Mouse (Mus musculus) CH12.LX (cell line): ENCODE data around the gene Acyp2. TPM values are rescaled to one million over a fixed set of nuclear protein-coding genes. Genes with fewer than 3 reads are reported as not detected.

Source experiments
- DNase-seq: peaks from one replicate; pipeline ENCODE4 v3.0.0-alpha.2; 2013; ENCODE audit errors: extremely low read depth
- H3K27ac ChIP-seq: 2 replicates; pipeline ENCODE4 v1.5.1; 2012; ENCODE audit warnings: low read depth, mild to moderate bottlenecking, control low read depth, moderate library complexity; ENCODE audit not compliant: insufficient read depth
- H3K27me3 ChIP-seq: replicated peaks from 2 replicates; pipeline ENCODE3; 2012; ENCODE audit warnings: inconsistent platforms
- H3K36me3 ChIP-seq, 2 experiments: replicated peaks in 1 of 2; 2 replicates each; pipeline versions ENCODE3 to v1.6.1; 2012; ENCODE audit warnings: inconsistent platforms in 1 of 2, low read length in 1 of 2, mild to moderate bottlenecking in 1 of 2, mixed read lengths in 1 of 2, moderate library complexity in 1 of 2; ENCODE audit not compliant: control insufficient read depth in 1 of 2, insufficient read depth in 1 of 2
- H3K4me1 ChIP-seq, 2 experiments: 2 replicates each; pipeline ENCODE4 v1.6.1; 2012; ENCODE audit warnings: inconsistent platforms in 1 of 2, moderate library complexity in 1 of 2; ENCODE audit not compliant: insufficient read depth in 2 of 2, control insufficient read depth in 1 of 2
- H3K4me2 ChIP-seq: 2 replicates; pipeline ENCODE4 v1.6.1; 2012; ENCODE audit warnings: low read depth, mild to moderate bottlenecking, control low read depth; ENCODE audit not compliant: poor library complexity, insufficient read depth, severe bottlenecking
- H3K4me3 ChIP-seq, 3 experiments: fragments of 150-350 bp in 1 of 3; sonication (generic) in 1 of 3; replicated peaks in 1 of 3; 2 replicates each; pipeline versions ENCODE3 to v1.5.1; 2011 to 2012; ENCODE audit warnings: low read depth in 2 of 3, low read length in 2 of 3, mild to moderate bottlenecking in 2 of 3, moderate library complexity in 2 of 3, control low read depth in 1 of 3, improper control_type of control experiment in 1 of 3, inconsistent platforms in 1 of 3, mixed read lengths in 1 of 3; ENCODE audit not compliant: poor library complexity in 1 of 3
- H3K79me2 ChIP-seq: replicated peaks from 2 replicates; pipeline ENCODE4 v1.6.1; 2012; ENCODE audit warnings: mild to moderate bottlenecking, moderate library complexity; ENCODE audit not compliant: control insufficient read depth, poor library complexity, insufficient read depth, severe bottlenecking; ENCODE audit errors: extremely low read depth
- H3K9ac ChIP-seq: 2 replicates; pipeline ENCODE4 v1.6.1; 2012; ENCODE audit warnings: low read depth, mild to moderate bottlenecking, control low read depth, moderate library complexity; ENCODE audit not compliant: insufficient read depth
- H3K9me3 ChIP-seq: replicated peaks from 2 replicates; pipeline ENCODE3; 2012; ENCODE audit warnings: low read length, inconsistent platforms, mixed read lengths
- BHLHE40 ChIP-seq: IDR thresholded peaks from 2 replicates; pipeline ENCODE4 v1.6.1; 2011; ENCODE audit warnings: mild to moderate bottlenecking, low read depth, low read length, improper control_type of control experiment
- CHD1 ChIP-seq: IDR thresholded peaks from 2 replicates; pipeline ENCODE4 v1.6.1; 2012; ENCODE audit warnings: low read depth, low read length, improper control_type of control experiment, inconsistent platforms
- ETS1 ChIP-seq: conservative IDR thresholded peaks from 2 replicates; pipeline ENCODE4 v1.6.1; 2012; ENCODE audit warnings: low read depth, mild to moderate bottlenecking, inconsistent platforms, low read length, improper control_type of control experiment, moderate library complexity
- HCFC1 ChIP-seq: IDR thresholded peaks from 2 replicates; pipeline ENCODE4 v1.6.1; 2012; ENCODE audit warnings: low read depth, mild to moderate bottlenecking, inconsistent platforms, low read length, improper control_type of control experiment
- JUND ChIP-seq: conservative IDR thresholded peaks from 2 replicates; pipeline ENCODE4 v1.6.1; 2011; ENCODE audit warnings: low read depth, low read length, improper control_type of control experiment
- KAT2A ChIP-seq: IDR thresholded peaks from 2 replicates; pipeline ENCODE4 v1.6.1; 2012; ENCODE audit warnings: low read length, improper control_type of control experiment, inconsistent platforms; ENCODE audit not compliant: insufficient replicate concordance
- MAFK ChIP-seq: IDR thresholded peaks from 2 replicates; pipeline ENCODE4 v1.6.1; 2011; ENCODE audit warnings: low read length, improper control_type of control experiment; ENCODE audit not compliant: insufficient replicate concordance
- MAX ChIP-seq: IDR thresholded peaks from 2 replicates; pipeline ENCODE4 v1.6.1; 2011; ENCODE audit warnings: low read length, improper control_type of control experiment
- MAZ ChIP-seq: IDR thresholded peaks from 2 replicates; pipeline ENCODE4 v1.6.1; 2012; ENCODE audit warnings: low read depth, mild to moderate bottlenecking, inconsistent platforms, low read length, improper control_type of control experiment, moderate library complexity
- MXI1 ChIP-seq: IDR thresholded peaks from 2 replicates; pipeline ENCODE4 v1.6.1; 2011; ENCODE audit warnings: mild to moderate bottlenecking, low read depth, low read length, improper control_type of control experiment
- NELFE ChIP-seq: IDR thresholded peaks from 2 replicates; pipeline ENCODE4 v1.6.1; 2011; ENCODE audit warnings: low read depth, low read length, improper control_type of control experiment
- RAD21 ChIP-seq: IDR thresholded peaks from 2 replicates; pipeline ENCODE4 v1.6.1; 2011; ENCODE audit warnings: low read depth, mild to moderate bottlenecking, low read length, improper control_type of control experiment, moderate library complexity
- SMC3 ChIP-seq: IDR thresholded peaks from 2 replicates; pipeline ENCODE4 v1.6.1; 2011; ENCODE audit warnings: low read depth, low read length, improper control_type of control experiment
- UBTF ChIP-seq: IDR thresholded peaks from 2 replicates; pipeline ENCODE4 v1.6.1; 2012; ENCODE audit warnings: low read depth, mild to moderate bottlenecking, inconsistent platforms, low read length, improper control_type of control experiment, moderate library complexity
- USF1 ChIP-seq: IDR thresholded peaks from 2 replicates; pipeline ENCODE4 v1.6.1; 2014; ENCODE audit warnings: low read depth, mild to moderate bottlenecking, inconsistent platforms, low read length, improper control_type of control experiment
- USF2 ChIP-seq: conservative IDR thresholded peaks from 2 replicates; pipeline ENCODE4 v1.6.1; 2011; ENCODE audit warnings: low read depth, low read length, improper control_type of control experiment
- ZC3H11A ChIP-seq: IDR thresholded peaks from 2 replicates; pipeline ENCODE4 v1.6.1; 2012; ENCODE audit warnings: low read depth, mild to moderate bottlenecking, inconsistent platforms, low read length, improper control_type of control experiment
- ZNF384 ChIP-seq: IDR thresholded peaks from 2 replicates; pipeline ENCODE4 v1.6.1; 2012; ENCODE audit warnings: low read depth, low read length, improper control_type of control experiment, inconsistent platforms
- dilution Hi-C: fragments of 300-500 bp; cut with MboI; formaldehyde crosslinking; loops from 2 replicates; pipeline ENCODE4 v1.14.3; 2020; ENCODE audit warnings: low sequenced_read_pairs; ENCODE audit not compliant: extremely low pct_unique_long_range_greater_than_20kb, extremely low pct_ligation_motif_present
- in situ Hi-C: fragments of 300-500 bp; cut with MboI; formaldehyde crosslinking; loops from 3 replicates; pipeline ENCODE4 v1.14.3; 2019; ENCODE audit warnings: low sequenced_read_pairs, low pct_ligation_motif_present, low pct_unique_long_range_greater_than_20kb, mixed read lengths
- polyA plus RNA-seq: library from polyadenylated mRNA; unstranded; fragments of >175 nt; gene quantifications from 2 replicates; pipeline ENCODE4 v1.2.1, GENCODE M21; 2012; ENCODE audit warnings: low read depth; ENCODE audit not compliant: insufficient read length
- total RNA-seq, 2 experiments: library from RNA; depleted of rRNA; stranded (reverse); fragments of 300-350 nt in 1 of 2; fragments of >200 nt in 1 of 2; gene quantifications; 2 replicates each; pipeline ENCODE4 v1.2.3; 2012 to 2014

Gene Acyp2
- total and polyA plus RNA-seq, 3 experiments: 0.17 to 3.1 (median 1.7) TPM

GRCm38 (mm10) chr11:30517133-30517532 lies 132.3 kb downstream of the Acyp2 start:
- dilution Hi-C loops (no loop called here), in situ Hi-C loops (no loop called here)
- DNase-seq: no peak

GRCm38 (mm10) chr11:30508178-30508577 lies 141.2 kb downstream of the Acyp2 start:
- Histone ChIP-seq H3K27me3 (no peaks in the 10 kb centered on the region), H3K36me3 (no peaks in the 10 kb centered on the region), H3K79me2 (no peaks in the 10 kb centered on the region), H3K4me1 (no peaks in the 10 kb centered on the region), H3K4me2 (no peak overlapping the region), H3K4me3 (no peak overlapping the region), H3K9ac (no peak overlapping the region), H3K9me3 (no peaks in the 10 kb centered on the region), H3K27ac (no peak overlapping the region)
- in situ Hi-C loops (no loop called here), dilution Hi-C loops (no loop called here)
- no peak for DNase-seq
- TF ChIP-seq ZC3H11A: no peak
- TF ChIP-seq SMC3: no peak
- no peak for TF ChIP-seq MXI1
- no peak for TF ChIP-seq ZNF384
- TF ChIP-seq CHD1: no peak
- TF ChIP-seq UBTF: no peak
- TF ChIP-seq KAT2A: no peak
- TF ChIP-seq MAZ: no peak
- no peak for TF ChIP-seq RAD21

More at GRCm38 (mm10) chr11:30517133-30517532, 132.3 kb downstream of the Acyp2 start:
- Histone ChIP-seq H3K27ac (no peak overlapping the region), H3K4me1 (no peaks in the 10 kb centered on the region), H3K79me2 (no peaks in the 10 kb centered on the region), H3K36me3 (no peaks in the 10 kb centered on the region)
- TF ChIP-seq UBTF: no peak
- no peak for TF ChIP-seq BHLHE40
- no peak for TF ChIP-seq HCFC1
- no peak for TF ChIP-seq JUND
- TF ChIP-seq MAFK: no peak
- TF ChIP-seq ETS1: no peak
- no peak for TF ChIP-seq CHD1
- TF ChIP-seq USF1: no peak
- TF ChIP-seq MAX: no peak
- TF ChIP-seq USF2: no peak
- no peak for TF ChIP-seq NELFE
- TF ChIP-seq, all 38 proteins: peak for 0
- no peak overlapping the region for H3K4me3 ChIP-seq
- H3K9me3 ChIP-seq: no peaks in the 10 kb centered on the region
- H3K9ac ChIP-seq: no peak overlapping the region
- H3K27me3 ChIP-seq: no peaks in the 10 kb centered on the region
- no peak overlapping the region for H3K4me2 ChIP-seq
